Mouse (Mus musculus) limb, embryonic 14.5 days (tissue): ENCODE data around the gene Serinc1. TPM values are rescaled to one million over a fixed set of nuclear protein-coding genes. Genes with fewer than 3 reads are reported as not detected.

Experiments used
- ATAC-seq: fragments of 200-750 bp; cut with Nextera tagmentation; 2 replicates; pipeline ENCODE4 v1.8.0; 2017; ENCODE audit warnings: low read depth, moderate number of reproducible peaks, moderate TSS enrichment; ENCODE audit not compliant: low FRiP score
- DNase-seq: peaks from one replicate; pipeline ENCODE4 v3.0.0-alpha.2; 2015; ENCODE audit warnings: low spot score
- H3K27ac ChIP-seq: fragments of 300-500 bp; sonication (generic); replicated peaks from 2 replicates; pipeline ENCODE4 v1.5.1; 2014; ENCODE audit warnings: low read depth, mild to moderate bottlenecking, low read length, moderate library complexity, mixed read lengths
- H3K27me3 ChIP-seq: fragments of 300-500 bp; sonication (generic); 2 replicates; pipeline ENCODE4 v1.6.1; 2014; ENCODE audit warnings: low read length, mixed read lengths; ENCODE audit not compliant: control insufficient read depth, insufficient read depth
- H3K36me3 ChIP-seq: fragments of 300-500 bp; sonication (generic); 2 replicates; pipeline ENCODE4 v1.6.1; 2014; ENCODE audit warnings: mild to moderate bottlenecking, low read length, moderate library complexity, mixed read lengths; ENCODE audit not compliant: control insufficient read depth, insufficient read depth
- H3K4me1 ChIP-seq: fragments of 300-500 bp; sonication (generic); 2 replicates; pipeline ENCODE4 v1.6.1; 2014; ENCODE audit warnings: antibody characterized with exemption, low read length, mixed read lengths; ENCODE audit not compliant: control insufficient read depth, insufficient read depth
- H3K4me2 ChIP-seq: fragments of 300-500 bp; sonication (generic); replicated peaks from 2 replicates; pipeline ENCODE4 v1.6.1; 2014; ENCODE audit warnings: low read depth, mild to moderate bottlenecking, low read length, moderate library complexity; ENCODE audit not compliant: severe bottlenecking
- H3K4me3 ChIP-seq: fragments of 300-500 bp; sonication (generic); replicated peaks from 2 replicates; pipeline ENCODE4 v1.5.1; 2014; ENCODE audit warnings: low read length
- H3K9ac ChIP-seq: fragments of 300-500 bp; sonication (generic); 2 replicates; pipeline ENCODE4 v1.6.1; 2014; ENCODE audit warnings: mild to moderate bottlenecking, low read depth, low read length, moderate library complexity; ENCODE audit not compliant: severe bottlenecking
- H3K9me3 ChIP-seq: fragments of 300-500 bp; sonication (generic); 2 replicates; pipeline ENCODE4 v1.6.1; 2016; ENCODE audit warnings: low read length; ENCODE audit not compliant: control insufficient read depth
- POLR2A ChIP-seq: fragments of 200-500 bp; IDR thresholded peaks from 2 replicates; pipeline ENCODE4 v1.8.0; 2012; ENCODE audit warnings: inconsistent platforms, mild to moderate bottlenecking, moderate library complexity, borderline replicate concordance; ENCODE audit not compliant: insufficient read depth, insufficient read length; ENCODE audit errors: extremely low read depth
- WGBS: fragments of 180-500 bp; shearing (Covaris S2); extraction: QIAGEN DNeasy Blood & Tissue Kit; methylation state at CpG from one replicate; pipeline ENCODE4 v1.1.7; 2014; 5-methylcytosine and 5-hydroxymethylcytosine counted together
- polyA plus RNA-seq, 2 experiments: library from polyadenylated mRNA; depleted of rRNA in 1 of 2; stranded (reverse) in 1 of 2; unstranded in 1 of 2; fragments of >200 nt; fragmentation: Nextera tagmentation in 1 of 2; extraction: Ambion mirVana in 1 of 2; gene quantifications; 2 replicates each; pipeline versions ENCODE4 v1.2.1 to v1.2.3; 2012 to 2014

Serinc1 gene
- polyA plus RNA-seq, 2 experiments, result 114 to 160 TPM

DNA sequence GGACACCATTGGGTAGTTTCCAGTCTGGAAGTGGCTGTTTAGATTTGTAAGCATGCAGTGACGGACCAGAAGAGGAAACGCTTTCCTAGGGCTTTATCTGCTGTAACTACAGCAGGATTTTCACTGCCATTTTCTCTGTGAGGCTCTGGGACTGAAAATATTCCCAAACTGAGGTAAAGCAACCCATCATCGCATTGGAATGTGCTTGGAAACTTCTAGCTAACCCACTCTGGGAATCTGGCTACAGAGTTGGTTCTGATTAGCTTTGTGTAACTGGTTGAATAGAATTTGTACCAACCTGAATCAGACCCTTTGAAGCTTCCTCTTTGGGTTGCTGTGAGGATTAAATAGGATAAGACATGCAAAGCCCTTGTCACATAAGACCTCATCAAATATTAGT, 47.6 kb downstream of the Serinc1 start:
- no peaks in the 10 kb centered on the region for H3K36me3 ChIP-seq
- peaks cover 9% of the 10 kb centered on the region for H3K4me1 ChIP-seq
- no peak for DNase-seq
- no peak overlapping the region for H3K4me2 ChIP-seq
- WGBS, result 73% methylated on average over 3 of the region's 3 CpGs
- TF ChIP-seq POLR2A, result no peak
- H3K9ac ChIP-seq, result no peak overlapping the region
- H3K27ac ChIP-seq, result no peak overlapping the region
- no peak for ATAC-seq
- H3K9me3 ChIP-seq, result no peaks in the 10 kb centered on the region
- H3K4me3 ChIP-seq, result no peak overlapping the region
- no peaks in the 10 kb centered on the region for H3K27me3 ChIP-seq

DNA sequence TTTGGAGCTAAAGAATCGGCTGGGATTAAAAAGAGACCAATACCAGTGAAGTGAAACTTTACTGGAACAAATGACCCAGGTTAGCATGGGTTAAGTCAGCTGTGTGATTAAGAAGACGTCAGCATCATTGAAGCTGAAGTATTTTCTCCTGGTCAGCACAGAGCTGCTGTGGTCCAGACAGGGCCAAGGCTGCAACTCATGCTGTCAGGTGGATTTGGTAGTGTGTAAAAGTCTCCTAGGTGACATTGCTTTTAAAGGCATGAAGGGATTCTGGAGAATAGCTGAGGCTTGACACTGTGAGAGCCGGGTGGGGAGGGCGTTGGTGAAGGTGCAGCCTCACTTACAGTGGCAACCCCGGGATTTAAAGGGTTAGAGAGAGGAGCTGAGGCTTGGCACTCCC, 50.6 kb downstream of the Serinc1 start:
- no peaks in the 10 kb centered on the region for H3K9me3 ChIP-seq
- H3K4me2 ChIP-seq, result no peak overlapping the region
- H3K4me1 ChIP-seq, result no peaks in the 10 kb centered on the region
- no peak for DNase-seq
- H3K9ac ChIP-seq, result no peak overlapping the region
- ATAC-seq, result no peak
- H3K36me3 ChIP-seq, result no peaks in the 10 kb centered on the region
- H3K27me3 ChIP-seq, result no peaks in the 10 kb centered on the region
- TF ChIP-seq POLR2A, result no peak
- H3K27ac ChIP-seq, result no peak overlapping the region
- 52% methylated on average over 5 of the region's 5 CpGs for whole genome bisulfite sequencing
- no peak overlapping the region for H3K4me3 ChIP-seq

DNA sequence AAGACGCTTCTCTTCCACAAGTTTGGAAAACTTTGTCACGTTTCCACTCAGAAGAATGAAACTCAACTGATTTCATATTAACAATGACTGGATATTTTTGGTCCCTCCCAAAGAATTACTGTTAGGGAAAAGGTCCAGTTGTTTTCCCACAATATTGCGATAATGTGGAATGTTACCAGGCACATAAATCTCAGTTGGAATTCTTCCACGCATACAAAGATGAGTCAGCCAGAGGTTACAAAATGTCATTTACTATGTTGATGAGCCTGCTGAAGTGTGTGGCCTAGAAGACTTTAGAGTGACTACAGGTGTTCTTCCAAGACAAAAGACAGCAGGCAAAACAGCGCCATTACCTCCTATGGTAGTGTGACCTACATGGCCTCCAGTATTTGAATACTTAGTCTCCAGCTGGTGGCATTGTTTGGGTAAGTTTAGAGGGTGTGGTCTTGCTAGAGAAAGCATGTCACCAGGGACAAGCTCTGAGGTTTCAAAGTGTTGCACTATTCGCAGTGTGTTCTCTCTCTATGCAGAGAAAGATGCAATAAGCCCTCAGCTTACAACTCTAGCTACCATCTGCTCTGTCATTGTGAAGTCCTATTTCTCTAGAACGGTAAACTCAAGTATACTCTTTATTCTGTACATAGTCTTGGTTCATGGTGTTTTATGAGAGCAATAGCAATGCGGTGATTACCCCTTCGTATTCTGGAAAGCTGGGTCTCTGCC, 55.0 kb downstream of the Serinc1 start:
- Histone ChIP-seq H3K4me3 (no peak overlapping the region), H3K4me2 (no peak overlapping the region), H3K9ac (no peak overlapping the region), H3K36me3 (no peaks in the 10 kb centered on the region), H3K27ac (no peak overlapping the region), H3K27me3 (no peaks in the 10 kb centered on the region), H3K4me1 (no peaks in the 10 kb centered on the region), H3K9me3 (no peaks in the 10 kb centered on the region)
- ATAC-seq, result no peak
- 73% methylated on average over 9 of the region's 9 CpGs for WGBS
- no peak for TF ChIP-seq POLR2A
- no peak for DNase-seq

Other genes with a start within 250 kb of the Serinc1 start
- gene Hsf2, start 46.1 kb downstream of the Serinc1 start, polyA plus RNA-seq (2012; rRNA removed), result 22.0 and 23.4 TPM in 2 replicates
- gene Hsf2, start 46.1 kb downstream of the Serinc1 start, polyA plus RNA-seq (2014; fragmentation: Nextera tagmentation; extraction: Ambion mirVana), result 29.8 and 31.0 TPM in 2 replicates
- 0.47 and 0.52 TPM in 2 replicates for gene Pkib, start 99.5 kb upstream of the Serinc1 start, polyA plus RNA-seq (2012; rRNA removed)
- 1.2 and 1.6 TPM in 2 replicates for gene Pkib, start 99.5 kb upstream of the Serinc1 start, polyA plus RNA-seq (2014; fragmentation: Nextera tagmentation; extraction: Ambion mirVana)